Mouse (Mus musculus) myocyte (in vitro differentiated cells): ENCODE measurements at regions not wholly inside any gene's neighbourhood (a gene's known extent, or its start where the extent isn't known, plus 50 kb on each side); places are given as distances from the start of the nearest gene placed in this dataset.

Experiments
- E2F4 ChIP-seq: IDR thresholded peaks from one replicate; pipeline ENCODE4 v1.6.1; 2011; ENCODE audit warnings: mild to moderate bottlenecking, control low read depth, moderate library complexity; ENCODE audit not compliant: insufficient read depth
- MAX ChIP-seq: IDR thresholded peaks from one replicate; pipeline ENCODE4 v1.6.1; 2011; ENCODE audit warnings: low read depth, mild to moderate bottlenecking, control low read depth
- MYOD1 ChIP-seq, 3 experiments: IDR thresholded peaks; one replicate each; pipeline ENCODE4 v1.6.1; 2011; ENCODE audit warnings: control low read depth in 2 of 3, low read depth in 2 of 3, mild to moderate bottlenecking in 2 of 3, moderate library complexity in 1 of 3; ENCODE audit not compliant: insufficient read length in 2 of 3, control insufficient read depth in 1 of 3
- POLR2A ChIP-seq: IDR thresholded peaks from one replicate; pipeline ENCODE4 v1.6.1; 2011; ENCODE audit warnings: low read depth, mild to moderate bottlenecking, control low read depth, moderate library complexity; ENCODE audit not compliant: insufficient read length
- USF1 ChIP-seq: IDR thresholded peaks from one replicate; pipeline ENCODE4 v1.6.1; 2011; ENCODE audit warnings: low read depth, mild to moderate bottlenecking, control low read depth, moderate library complexity

- TF ChIP-seq MAX (no peak), MYOD1 (IDR thresholded peaks at IDR 0.05; ENCODE audit: control insufficient read depth in 1 of 3, insufficient read length in 2 of 3, low read depth in 2 of 3) (no peak), USF1 (no peak), POLR2A (no peak), E2F4 (no peak)
These were observed 290.9 kb downstream of the Zfp706 start for GRCm38 (mm10) chr15:36716686-36717038.
